Mouse (Mus musculus): ENCODE data around the gene Homer2. TPM values are rescaled to one million over a fixed set of nuclear protein-coding genes. Genes with fewer than 3 reads are reported as not detected.

The Homer2 gene
- total RNA-seq, 2 experiments from 2014 or later: 0.44 to 0.71 TPM

- no peak for ATAC-seq (replicated peaks; ENCODE audit: poor library complexity)
These were observed 1.3 kb downstream of the Homer2 start for GRCm38 (mm10) chr7:81706027-81706415.

- no peak for ATAC-seq (replicated peaks; ENCODE audit: poor library complexity)
These were observed 9.0 kb downstream of the Homer2 start for GRCm38 (mm10) chr7:81698357-81698756.

DNA sequence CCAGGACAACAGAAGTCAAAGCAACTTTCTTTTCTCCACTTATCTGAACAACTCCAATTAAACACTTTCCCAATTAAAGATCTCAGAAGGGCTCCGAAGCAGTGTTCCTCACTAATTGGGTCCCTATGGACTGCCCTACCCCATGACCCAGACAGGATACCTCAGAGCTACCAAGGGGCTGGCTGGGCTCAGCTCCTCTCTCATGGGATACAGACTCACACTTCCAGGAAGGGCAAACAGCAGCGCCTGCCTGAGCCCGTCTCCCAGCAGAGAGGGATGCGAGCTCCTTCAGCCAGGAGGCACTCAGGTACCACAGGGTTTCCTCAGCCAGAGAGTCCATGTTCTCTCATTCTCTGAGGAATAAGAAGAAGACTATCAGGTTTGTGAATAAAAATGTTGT lies 9.4 kb downstream of the Homer2 start:
- no peak for ATAC-seq (replicated peaks; ENCODE audit: poor library complexity)

- ATAC-seq (replicated peaks; ENCODE audit: poor library complexity): no peak
These were observed 11.4 kb downstream of the Homer2 start for GRCm38 (mm10) chr7:81695763-81696533.

GRCm38 (mm10) chr7:81691067-81691466 lies 16.3 kb downstream of the Homer2 start:
- peak; percentile 39; the same call in 1 of the 2 replicates for ATAC-seq (replicated peaks; ENCODE audit: poor library complexity)

- no peak for ATAC-seq (replicated peaks; ENCODE audit: poor library complexity)
These were observed 18.1 kb downstream of the Homer2 start for GRCm38 (mm10) chr7:81689116-81689681.

- no peak for ATAC-seq (replicated peaks; ENCODE audit: poor library complexity)
These were observed 18.9 kb downstream of the Homer2 start for GRCm38 (mm10) chr7:81688378-81688777.

DNA sequence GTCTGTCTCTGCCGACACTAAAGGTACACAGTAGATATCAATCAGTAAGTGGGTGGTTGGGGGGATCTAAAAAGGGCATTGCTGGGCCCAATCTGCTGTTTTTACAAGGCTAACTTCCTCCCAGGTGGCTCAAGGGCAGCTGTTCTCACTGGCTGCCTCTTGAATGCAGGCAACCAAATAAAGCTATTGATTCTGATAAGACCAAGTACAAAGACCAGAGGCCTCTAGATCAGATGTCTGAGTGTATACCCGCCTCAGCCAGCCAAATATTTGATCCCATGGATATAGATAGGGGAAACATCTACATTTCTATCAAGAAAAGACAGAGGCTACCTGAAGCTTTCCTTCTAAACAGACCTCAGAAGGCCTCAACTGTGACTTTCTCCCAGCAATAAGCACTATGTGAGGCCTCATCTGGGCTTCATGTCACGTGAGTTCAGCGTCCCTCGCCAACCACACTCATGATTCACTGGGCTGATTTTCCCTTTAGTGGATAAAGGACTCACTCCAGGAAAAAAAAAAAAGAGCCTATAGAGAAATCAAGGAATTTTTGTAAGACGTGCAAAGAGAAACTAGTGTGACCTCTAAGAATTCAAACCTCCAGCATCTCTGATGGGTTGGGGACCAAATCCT lies 19.5 kb downstream of the Homer2 start:
- ATAC-seq (replicated peaks; ENCODE audit: poor library complexity): no peak

GRCm38 (mm10) chr7:81685375-81685774 lies 22.0 kb downstream of the Homer2 start:
- no peak for ATAC-seq (replicated peaks; ENCODE audit: poor library complexity)

GRCm38 (mm10) chr7:81683779-81684422 lies 23.4 kb downstream of the Homer2 start:
- ATAC-seq (replicated peaks; ENCODE audit: poor library complexity): no peak

DNA sequence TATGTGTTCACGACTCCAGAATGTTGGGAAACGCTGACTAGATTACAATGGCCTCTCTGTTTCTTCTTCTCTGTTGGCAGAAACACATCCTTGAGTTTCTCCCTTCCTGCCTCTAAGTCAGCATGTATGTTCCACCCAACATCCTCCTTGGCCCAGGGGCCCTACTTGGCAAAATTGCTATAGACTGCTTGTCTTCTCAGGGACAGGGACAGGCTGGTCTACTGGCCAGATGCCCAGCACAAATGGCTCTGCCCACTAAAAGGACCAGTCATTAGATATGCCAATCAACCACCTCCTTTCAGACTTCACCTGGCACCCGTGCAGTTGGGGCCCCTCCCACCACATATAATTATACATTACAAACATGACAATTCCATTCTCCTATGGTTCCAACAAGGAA lies 25.9 kb downstream of the Homer2 start:
- ATAC-seq (replicated peaks; ENCODE audit: poor library complexity): no peak

GRCm38 (mm10) chr7:81673359-81674013 lies 33.8 kb downstream of the Homer2 start:
- no peak for ATAC-seq (replicated peaks; ENCODE audit: poor library complexity)

- no peak for ATAC-seq (replicated peaks; ENCODE audit: poor library complexity)
These were observed 34.5 kb downstream of the Homer2 start for GRCm38 (mm10) chr7:81672735-81673291.

GRCm38 (mm10) chr7:81667156-81667555 lies 40.2 kb downstream of the Homer2 start:
- ATAC-seq (replicated peaks; ENCODE audit: poor library complexity): no peak

GRCm38 (mm10) chr7:81666585-81666984 lies 40.7 kb downstream of the Homer2 start:
- peak; percentile 46 for ATAC-seq (replicated peaks; ENCODE audit: poor library complexity)

DNA sequence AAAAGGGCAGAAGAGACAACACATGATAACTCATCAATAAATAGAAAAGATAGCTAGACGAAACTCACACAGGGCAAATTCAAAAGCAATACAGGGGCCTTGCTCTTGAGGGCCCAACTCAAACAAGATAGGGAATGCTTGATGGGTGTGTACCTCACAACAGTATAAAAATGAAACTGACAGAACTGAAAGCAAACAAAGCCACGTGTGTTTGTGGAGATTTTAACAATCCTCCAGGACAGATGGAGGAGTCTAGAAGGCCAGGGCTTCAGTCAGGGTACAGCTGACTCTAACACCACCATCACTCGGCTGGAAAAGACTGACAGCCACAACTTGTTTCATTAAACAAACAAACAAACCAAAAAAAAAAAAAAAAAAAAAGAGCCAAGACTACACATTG lies 44.3 kb downstream of the Homer2 start:
- ATAC-seq (replicated peaks; ENCODE audit: poor library complexity): no peak

GRCm38 (mm10) chr7:81657631-81658347 lies 49.5 kb downstream of the Homer2 start:
- no peak for ATAC-seq (replicated peaks; ENCODE audit: poor library complexity)

DNA sequence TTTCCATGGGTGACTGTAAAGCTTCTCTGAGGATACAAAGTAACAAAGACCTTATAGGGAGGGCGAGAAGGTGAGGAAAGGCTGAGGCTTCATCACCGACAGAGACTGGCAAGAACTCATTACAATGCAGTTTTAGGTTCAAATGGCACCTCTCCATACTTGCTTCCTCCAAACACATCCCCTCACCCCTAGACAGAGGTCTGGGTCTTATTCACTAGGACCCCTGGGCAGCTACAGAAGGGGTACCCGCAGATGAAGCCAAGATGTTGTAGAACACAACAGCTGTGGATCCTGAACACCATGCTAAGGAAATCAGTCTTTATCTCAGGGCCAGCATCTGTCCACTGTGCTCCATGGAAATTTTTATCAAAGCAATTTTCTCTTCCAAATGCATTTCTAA lies 50.3 kb downstream of the Homer2 start:
- no peak for ATAC-seq (replicated peaks; ENCODE audit: poor library complexity)

GRCm38 (mm10) chr7:81656635-81657034 lies 50.7 kb downstream of the Homer2 start:
- no peak for ATAC-seq (replicated peaks; ENCODE audit: poor library complexity)
